Mouse (Mus musculus) CD4-positive, CD25-positive, alpha-beta regulatory T cell (primary cell): Measurements from ENCODE around the gene 2610008E11Rik. TPM values are rescaled to one million over a fixed set of nuclear protein-coding genes. Genes with fewer than 3 reads are reported as not detected.

Source experiments
- polyA plus RNA-seq: library from polyadenylated mRNA; unstranded; fragments of 100-300 nt; shearing (Covaris generic); gene quantifications from one replicate; pipeline ENCODE4 v1.2.1, GENCODE M21; 2017

Gene 2610008E11Rik
- polyA plus RNA-seq: 23.9 TPM

DNA sequence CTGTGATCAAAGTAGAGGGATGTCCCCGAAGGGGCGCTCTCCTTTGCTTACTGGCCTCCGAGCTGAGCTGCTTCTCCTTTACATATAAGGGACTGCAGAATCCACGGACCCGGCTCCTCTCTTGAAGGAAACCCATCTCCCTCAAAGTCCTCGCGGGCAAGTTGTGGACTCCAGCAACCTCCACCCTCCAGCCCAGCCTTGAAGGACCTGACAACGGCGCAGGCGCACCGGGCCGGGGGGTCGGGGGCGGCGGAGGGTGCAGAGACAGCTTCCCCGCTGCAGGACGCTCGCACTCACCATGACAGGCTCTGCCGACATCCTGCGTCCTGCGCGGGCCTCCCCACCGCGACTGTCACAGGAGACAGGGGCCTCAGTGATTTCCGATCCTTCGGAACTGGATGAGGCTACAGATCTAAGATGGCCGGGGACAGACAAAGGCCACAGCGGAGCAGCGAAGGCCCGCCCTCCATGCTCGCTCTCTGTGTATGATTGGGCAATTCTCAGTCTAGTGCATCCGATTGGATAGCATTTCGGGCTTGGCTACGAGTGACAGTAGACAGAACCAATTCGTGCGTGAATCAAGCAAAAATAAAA is at the start of gene 2610008E11Rik:
TSS of gene 2610008E11Rik (minus strand) at position 440 of the 594 bp plus-strand sequence.

DNA sequence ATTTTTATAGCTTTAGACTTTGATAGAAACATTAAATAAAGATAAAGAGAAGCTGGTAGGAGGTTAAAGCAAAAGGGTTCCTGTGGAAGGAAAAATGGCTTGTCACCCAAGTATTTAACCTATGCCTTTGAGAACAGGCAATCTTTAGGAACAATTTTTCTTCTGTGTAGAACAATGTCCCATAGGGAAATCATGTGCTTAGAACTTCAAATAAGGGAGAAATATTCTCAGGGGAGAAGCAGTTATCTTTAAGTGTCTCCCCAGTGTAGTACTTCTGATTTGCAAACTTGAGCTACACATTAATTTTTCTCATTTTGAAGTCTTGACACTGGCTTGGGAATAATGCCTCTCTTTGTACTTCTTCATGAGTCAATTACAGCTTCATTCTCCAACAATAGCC is 69.0 kb downstream of the 2610008E11Rik start, which contains the start of gene Olfr57:
TSS of gene Olfr57 (plus strand) at position 301 of the 400 bp plus-strand sequence.

Other genes with a start within 250 kb of the 2610008E11Rik start
- gene Olfr1356, start 245.4 kb downstream of the 2610008E11Rik start, polyA plus RNA-seq: not detected
- gene Olfr1355, start 222.1 kb downstream of the 2610008E11Rik start, polyA plus RNA-seq: not detected
- gene Olfr1354, start 184.4 kb downstream of the 2610008E11Rik start, polyA plus RNA-seq: not detected
- not detected for gene Olfr8, start 147.0 kb downstream of the 2610008E11Rik start, polyA plus RNA-seq
- not detected for gene Olfr1353, start 134.3 kb downstream of the 2610008E11Rik start, polyA plus RNA-seq
- gene Olfr1352, start 116.5 kb downstream of the 2610008E11Rik start, polyA plus RNA-seq: not detected
- not detected for gene Olfr1351, start 85.1 kb downstream of the 2610008E11Rik start, polyA plus RNA-seq
- 0.11 TPM for gene Olfr57, start 68.9 kb downstream of the 2610008E11Rik start, polyA plus RNA-seq
- gene Vmn2r80, start 51.2 kb upstream of the 2610008E11Rik start, polyA plus RNA-seq: not detected
- gene Vmn2r81, start 150.1 kb upstream of the 2610008E11Rik start, polyA plus RNA-seq: not detected